Mouse (Mus musculus): ENCODE data around the gene Vav3. TPM values are rescaled to one million over a fixed set of nuclear protein-coding genes. Genes with fewer than 3 reads are reported as not detected.

Gene Vav3
- polyA plus RNA-seq, 1 experiment from 2014 or later = 25.6 TPM

DNA sequence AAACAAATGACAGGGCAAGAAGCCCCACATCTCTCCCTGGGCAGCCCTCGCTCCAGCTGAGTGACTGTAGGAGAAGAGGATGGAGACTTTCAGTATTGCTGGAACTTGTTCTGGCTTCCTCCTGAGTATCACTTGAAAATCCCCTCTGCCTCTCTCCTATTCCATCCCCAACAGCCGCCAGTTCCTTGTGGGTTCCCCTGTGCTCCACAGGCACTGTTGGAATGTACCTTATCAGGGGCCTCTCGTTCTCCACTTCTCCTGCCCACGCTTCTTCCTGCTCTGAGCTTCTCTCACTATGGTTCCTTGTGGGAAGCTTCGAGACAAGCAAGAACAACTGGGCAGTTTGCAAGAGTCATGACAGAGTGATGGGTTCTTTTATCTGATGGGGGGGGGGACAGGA lies 23.1 kb downstream of the Vav3 start:
- no peak overlapping the region for H3K4me3 ChIP-seq (ENCODE audit: low read depth, low read length)
- H3K27me3 ChIP-seq (ENCODE audit: control insufficient read depth, insufficient read depth, low read length) = no peaks in the 10 kb centered on the region
- no peaks in the 10 kb centered on the region for H3K9me3 ChIP-seq (ENCODE audit: control insufficient read depth, low read length)
- no peak overlapping the region for H3K4me2 ChIP-seq (replicated peaks; ENCODE audit: low read depth, low read length)
- no peaks in the 10 kb centered on the region for H3K36me3 ChIP-seq (ENCODE audit: control insufficient read depth, insufficient read depth, low read length)
- WGBS = 82% methylated on average over 5 of the region's 5 CpGs
- H3K4me1 ChIP-seq (replicated peaks; ENCODE audit: control insufficient read depth, insufficient read depth, low read length) = no peaks in the 10 kb centered on the region
- DNase-seq (ENCODE audit: low spot score) (no peak), ATAC-seq (ENCODE audit: low FRiP score) (no peak)
- H3K27ac ChIP-seq (ENCODE audit: low read depth, low read length) = no peak overlapping the region
- no peak overlapping the region for H3K9ac ChIP-seq (ENCODE audit: low read depth, low read length)

GRCm38 (mm10) chr3:109365875-109366274 lies 25.4 kb downstream of the Vav3 start:
- no peak overlapping the region for H3K9ac ChIP-seq (ENCODE audit: low read depth, low read length)
- no peak overlapping the region for H3K4me3 ChIP-seq (ENCODE audit: low read depth, low read length)
- no peak overlapping the region for H3K27ac ChIP-seq (ENCODE audit: low read depth, low read length)
- H3K9me3 ChIP-seq (ENCODE audit: control insufficient read depth, low read length) = no peaks in the 10 kb centered on the region
- 94% methylated on average over 2 of the region's 2 CpGs for WGBS
- no peaks in the 10 kb centered on the region for H3K36me3 ChIP-seq (ENCODE audit: control insufficient read depth, insufficient read depth, low read length)
- DNase-seq (ENCODE audit: low spot score) = no peak
- no peaks in the 10 kb centered on the region for H3K4me1 ChIP-seq (replicated peaks; ENCODE audit: control insufficient read depth, insufficient read depth, low read length)
- ATAC-seq (ENCODE audit: low FRiP score) = no peak
- no peaks in the 10 kb centered on the region for H3K27me3 ChIP-seq (ENCODE audit: control insufficient read depth, insufficient read depth, low read length)
- no peak overlapping the region for H3K4me2 ChIP-seq (replicated peaks; ENCODE audit: low read depth, low read length)

- no peak overlapping the region for H3K9ac ChIP-seq (ENCODE audit: low read depth, low read length)
- ATAC-seq (ENCODE audit: low FRiP score) (no peak), DNase-seq (ENCODE audit: low spot score) (no peak)
- H3K9me3 ChIP-seq (ENCODE audit: control insufficient read depth, low read length) = no peaks in the 10 kb centered on the region
- H3K27me3 ChIP-seq (ENCODE audit: control insufficient read depth, insufficient read depth, low read length) = no peaks in the 10 kb centered on the region
- H3K4me1 ChIP-seq (replicated peaks; ENCODE audit: control insufficient read depth, insufficient read depth, low read length) = no peaks in the 10 kb centered on the region
- 64% methylated on average over 7 of the region's 7 CpGs for WGBS
- H3K36me3 ChIP-seq (ENCODE audit: control insufficient read depth, insufficient read depth, low read length) = no peaks in the 10 kb centered on the region
- H3K4me3 ChIP-seq (ENCODE audit: low read depth, low read length) = no peak overlapping the region
- no peak overlapping the region for H3K27ac ChIP-seq (ENCODE audit: low read depth, low read length)
- no peak overlapping the region for H3K4me2 ChIP-seq (replicated peaks; ENCODE audit: low read depth, low read length)
Observed at GRCm38 (mm10) chr3:109366411-109366851, 26.0 kb downstream of the Vav3 start.

DNA sequence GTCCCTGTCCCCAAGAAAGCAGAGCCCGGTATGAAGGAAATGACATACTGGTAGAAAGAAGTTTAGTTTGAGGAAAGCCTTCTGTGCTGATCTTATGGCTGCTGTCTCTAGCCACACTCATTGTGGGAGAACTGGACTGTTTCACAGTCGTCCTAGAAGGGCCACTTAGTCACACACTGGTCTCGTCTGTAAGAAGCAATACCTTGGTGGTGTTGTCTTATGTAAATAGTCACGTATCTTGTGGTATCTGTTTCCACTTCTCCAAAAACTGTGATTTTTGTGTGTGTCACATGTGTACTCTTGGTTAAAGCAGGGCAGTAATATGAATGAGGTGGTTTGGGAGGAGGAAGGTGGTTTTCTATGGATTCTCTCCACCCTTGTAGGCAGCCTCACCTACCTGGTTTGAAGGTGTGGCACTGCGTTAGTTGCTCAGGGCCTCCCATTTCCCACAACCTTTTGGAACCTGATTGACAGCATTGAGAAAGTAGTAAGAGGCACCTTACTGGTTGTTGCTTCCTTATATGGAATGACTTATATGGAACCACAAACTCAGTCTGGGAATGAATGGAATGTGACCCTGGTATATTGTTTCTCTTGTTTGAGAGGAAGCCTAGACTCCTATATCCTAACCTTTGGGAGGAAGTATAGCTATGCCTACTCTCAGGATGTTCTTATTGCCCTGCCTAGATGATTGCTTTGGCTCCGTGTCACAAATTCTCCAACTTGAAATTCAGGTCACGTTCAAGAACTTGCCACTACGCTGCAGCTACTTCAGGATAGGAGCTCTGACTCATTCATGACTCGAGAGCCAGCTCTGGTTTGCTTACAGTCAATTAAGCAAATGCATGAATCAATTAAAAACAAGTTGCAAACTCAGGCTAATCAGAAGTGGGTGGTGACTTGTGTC lies 28.2 kb downstream of the Vav3 start:
- Histone ChIP-seq H3K36me3 (ENCODE audit: control insufficient read depth, insufficient read depth, low read length) (no peaks in the 10 kb centered on the region), H3K4me1 (replicated peaks; ENCODE audit: control insufficient read depth, insufficient read depth, low read length) (no peaks in the 10 kb centered on the region), H3K4me3 (ENCODE audit: low read depth, low read length) (no peak overlapping the region), H3K27me3 (ENCODE audit: control insufficient read depth, insufficient read depth, low read length) (no peaks in the 10 kb centered on the region), H3K4me2 (replicated peaks; ENCODE audit: low read depth, low read length) (no peak overlapping the region), H3K9ac (ENCODE audit: low read depth, low read length) (no peak overlapping the region), H3K9me3 (ENCODE audit: control insufficient read depth, low read length) (no peaks in the 10 kb centered on the region), H3K27ac (ENCODE audit: low read depth, low read length) (no peak overlapping the region)
- no peak for ATAC-seq (ENCODE audit: low FRiP score)
- no peak for DNase-seq (ENCODE audit: low spot score)
- WGBS = 83% methylated on average over 9 of the region's 9 CpGs

- H3K27me3 ChIP-seq (ENCODE audit: control insufficient read depth, insufficient read depth, low read length) = no peaks in the 10 kb centered on the region
- no peak overlapping the region for H3K27ac ChIP-seq (ENCODE audit: low read depth, low read length)
- ATAC-seq (ENCODE audit: low FRiP score) = no peak
- no peak overlapping the region for H3K9ac ChIP-seq (ENCODE audit: low read depth, low read length)
- no peak overlapping the region for H3K4me3 ChIP-seq (ENCODE audit: low read depth, low read length)
- 0% methylated on average over 1 of the region's 1 CpGs for WGBS
- H3K36me3 ChIP-seq (ENCODE audit: control insufficient read depth, insufficient read depth, low read length) = no peaks in the 10 kb centered on the region
- H3K4me1 ChIP-seq (replicated peaks; ENCODE audit: control insufficient read depth, insufficient read depth, low read length) = no peaks in the 10 kb centered on the region
- H3K4me2 ChIP-seq (replicated peaks; ENCODE audit: low read depth, low read length) = no peak overlapping the region
- no peak for DNase-seq (ENCODE audit: low spot score)
- no peaks in the 10 kb centered on the region for H3K9me3 ChIP-seq (ENCODE audit: control insufficient read depth, low read length)
Observed at GRCm38 (mm10) chr3:109371576-109371975, 31.1 kb downstream of the Vav3 start.

DNA sequence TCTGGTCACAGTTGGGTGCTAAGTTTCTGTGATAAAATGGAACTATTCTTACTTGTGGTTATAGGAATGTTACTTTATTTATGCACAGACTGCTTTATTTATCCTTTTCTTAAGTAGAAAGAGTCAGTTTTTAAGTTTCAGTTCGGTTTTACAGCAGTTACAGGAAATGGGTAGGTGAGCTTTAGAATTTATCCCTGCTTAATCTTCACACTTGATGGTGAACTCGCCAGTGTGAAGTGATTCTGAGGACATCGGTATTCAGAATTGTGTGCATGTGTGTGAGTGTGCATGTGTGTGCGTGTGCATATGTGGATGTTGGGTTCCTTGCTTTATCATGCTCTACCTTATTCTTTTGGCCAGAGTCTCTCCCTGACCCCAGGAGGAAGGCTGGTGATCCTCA lies 32.2 kb downstream of the Vav3 start:
- 92% methylated on average over 4 of the region's 4 CpGs for WGBS
- no peak for ATAC-seq (ENCODE audit: low FRiP score)
- H3K27ac ChIP-seq (ENCODE audit: low read depth, low read length) = no peak overlapping the region
- DNase-seq (ENCODE audit: low spot score) = no peak
- H3K4me3 ChIP-seq (ENCODE audit: low read depth, low read length) = no peak overlapping the region
- no peaks in the 10 kb centered on the region for H3K9me3 ChIP-seq (ENCODE audit: control insufficient read depth, low read length)
- H3K9ac ChIP-seq (ENCODE audit: low read depth, low read length) = no peak overlapping the region
- H3K36me3 ChIP-seq (ENCODE audit: control insufficient read depth, insufficient read depth, low read length) = no peaks in the 10 kb centered on the region
- H3K27me3 ChIP-seq (ENCODE audit: control insufficient read depth, insufficient read depth, low read length) = no peaks in the 10 kb centered on the region
- no peaks in the 10 kb centered on the region for H3K4me1 ChIP-seq (replicated peaks; ENCODE audit: control insufficient read depth, insufficient read depth, low read length)
- H3K4me2 ChIP-seq (replicated peaks; ENCODE audit: low read depth, low read length) = no peak overlapping the region

DNA sequence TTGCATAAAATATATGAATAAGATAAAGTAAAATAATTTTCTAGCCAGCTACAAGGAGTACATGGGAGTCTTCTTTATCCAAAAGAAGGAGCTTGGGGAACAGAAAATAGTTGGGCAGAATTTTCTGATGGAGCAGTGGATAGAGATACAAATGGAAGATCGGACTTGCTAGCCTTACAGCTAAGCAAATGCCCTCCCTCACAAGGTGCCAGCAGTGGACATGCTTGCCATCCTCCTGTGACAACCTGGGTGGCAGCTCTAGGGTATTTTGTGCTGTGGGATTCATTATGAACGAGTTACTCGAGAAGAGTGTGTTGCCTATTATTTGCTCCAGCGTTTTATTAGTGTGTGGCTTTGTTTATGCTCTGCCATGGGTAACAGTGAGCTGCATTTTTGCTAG lies 37.8 kb downstream of the Vav3 start:
- Histone ChIP-seq H3K27ac (ENCODE audit: low read depth, low read length) (no peak overlapping the region), H3K36me3 (ENCODE audit: control insufficient read depth, insufficient read depth, low read length) (no peaks in the 10 kb centered on the region), H3K4me1 (replicated peaks; ENCODE audit: control insufficient read depth, insufficient read depth, low read length) (no peaks in the 10 kb centered on the region), H3K9me3 (ENCODE audit: control insufficient read depth, low read length) (no peaks in the 10 kb centered on the region), H3K27me3 (ENCODE audit: control insufficient read depth, insufficient read depth, low read length) (no peaks in the 10 kb centered on the region), H3K4me3 (ENCODE audit: low read depth, low read length) (no peak overlapping the region), H3K4me2 (replicated peaks; ENCODE audit: low read depth, low read length) (no peak overlapping the region), H3K9ac (ENCODE audit: low read depth, low read length) (no peak overlapping the region)
- DNase-seq (ENCODE audit: low spot score) (no peak), ATAC-seq (ENCODE audit: low FRiP score) (no peak)
- WGBS = 76% methylated on average over 4 of the region's 4 CpGs

- no peaks in the 10 kb centered on the region for H3K27me3 ChIP-seq (ENCODE audit: control insufficient read depth, insufficient read depth, low read length)
- no peaks in the 10 kb centered on the region for H3K36me3 ChIP-seq (ENCODE audit: control insufficient read depth, insufficient read depth, low read length)
- DNase-seq (ENCODE audit: low spot score) (no peak), ATAC-seq (ENCODE audit: low FRiP score) (no peak)
- no peaks in the 10 kb centered on the region for H3K4me1 ChIP-seq (replicated peaks; ENCODE audit: control insufficient read depth, insufficient read depth, low read length)
- H3K4me2 ChIP-seq (replicated peaks; ENCODE audit: low read depth, low read length) = no peak overlapping the region
- H3K9me3 ChIP-seq (ENCODE audit: control insufficient read depth, low read length) = no peaks in the 10 kb centered on the region
- H3K9ac ChIP-seq (ENCODE audit: low read depth, low read length) = no peak overlapping the region
- H3K4me3 ChIP-seq (ENCODE audit: low read depth, low read length) = no peak overlapping the region
- 81% methylated on average over 6 of the region's 6 CpGs for WGBS
- H3K27ac ChIP-seq (ENCODE audit: low read depth, low read length) = no peak overlapping the region
Observed at GRCm38 (mm10) chr3:109378684-109379083, 38.2 kb downstream of the Vav3 start.

GRCm38 (mm10) chr3:109388730-109389129 lies 48.3 kb downstream of the Vav3 start:
- ATAC-seq (ENCODE audit: low FRiP score) (0 out of 2 replicates have a peak, but pooled peaks have one; percentile 25), DNase-seq (ENCODE audit: low spot score) (no peak)
- no peak overlapping the region for H3K4me3 ChIP-seq (ENCODE audit: low read depth, low read length)
- H3K27me3 ChIP-seq (ENCODE audit: control insufficient read depth, insufficient read depth, low read length) = no peaks in the 10 kb centered on the region
- H3K9ac ChIP-seq (ENCODE audit: low read depth, low read length) = no peak overlapping the region
- no peaks in the 10 kb centered on the region for H3K9me3 ChIP-seq (ENCODE audit: control insufficient read depth, low read length)
- H3K36me3 ChIP-seq (ENCODE audit: control insufficient read depth, insufficient read depth, low read length) = no peaks in the 10 kb centered on the region
- no peak overlapping the region for H3K4me2 ChIP-seq (replicated peaks; ENCODE audit: low read depth, low read length)
- H3K4me1 ChIP-seq (replicated peaks; ENCODE audit: control insufficient read depth, insufficient read depth, low read length) = no peaks in the 10 kb centered on the region
- WGBS = 97% methylated on average over 10 of the region's 10 CpGs
- H3K27ac ChIP-seq (ENCODE audit: low read depth, low read length) = no peak overlapping the region

All from hindbrain, embryonic 11.5 days (tissue).